Mouse (Mus musculus) heart, adult 18-20 months (tissue): ENCODE data around the gene Pigu. TPM values are rescaled to one million over a fixed set of nuclear protein-coding genes. Genes with fewer than 3 reads are reported as not detected.

Source experiments
- DNase-seq, 2 experiments: peaks; one replicate each; pipeline ENCODE4 v3.0.0; 2021 to 2022; ENCODE audit warnings: mixed read lengths in 1 of 2
- microRNA-seq, 2 experiments: library from miRNA; unstranded; fragments of <30 nt; microRNA quantifications; one replicate each; pipeline ENCODE4 v1.2.0; 2022
- total RNA-seq, 2 experiments: library from RNA; stranded (reverse); gene quantifications; 2 replicates each; pipeline ENCODE4 v1.2.3; 2021

The Pigu gene
- total RNA-seq, 2 experiments from 2014 or later = 24.0 to 27.0 TPM

DNA sequence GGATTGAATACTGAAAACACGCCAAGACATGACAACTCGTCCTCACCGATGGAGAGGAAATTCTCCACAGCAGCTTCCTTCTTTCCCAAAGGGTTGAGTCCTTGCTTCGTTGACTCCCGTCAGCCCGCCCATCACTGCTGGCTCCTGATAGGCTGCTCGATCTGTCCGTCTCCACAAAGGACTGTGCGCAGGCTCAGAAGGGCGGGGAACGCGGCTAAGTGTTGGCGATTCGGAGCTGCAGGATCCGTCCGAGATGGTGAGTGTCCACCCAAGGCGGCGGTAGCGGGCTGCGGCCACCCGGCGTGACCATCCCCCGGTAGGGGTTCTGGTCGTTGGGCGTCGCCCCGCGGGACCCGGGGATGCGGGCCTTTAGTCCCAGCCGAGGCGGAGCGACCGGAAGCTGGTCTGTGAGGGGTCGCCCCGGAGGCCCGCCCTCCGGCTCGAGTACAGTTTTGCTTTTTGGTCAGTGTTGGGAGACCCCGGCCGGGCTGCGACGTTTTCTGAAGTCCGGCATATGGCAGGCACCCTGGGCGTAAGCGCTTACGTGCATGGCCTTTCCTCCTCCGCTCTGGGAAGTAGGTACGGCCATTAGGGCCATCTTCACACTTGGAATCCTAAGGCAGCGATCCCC, 120.8 kb downstream of the Pigu start, which contains the start of gene Dynlrb1:
Gene Dynlrb1 (plus strand): TSS at position 172 of the 631 bp plus-strand sequence.
- DNase-seq = peak; percentile 99 to 100

DNA sequence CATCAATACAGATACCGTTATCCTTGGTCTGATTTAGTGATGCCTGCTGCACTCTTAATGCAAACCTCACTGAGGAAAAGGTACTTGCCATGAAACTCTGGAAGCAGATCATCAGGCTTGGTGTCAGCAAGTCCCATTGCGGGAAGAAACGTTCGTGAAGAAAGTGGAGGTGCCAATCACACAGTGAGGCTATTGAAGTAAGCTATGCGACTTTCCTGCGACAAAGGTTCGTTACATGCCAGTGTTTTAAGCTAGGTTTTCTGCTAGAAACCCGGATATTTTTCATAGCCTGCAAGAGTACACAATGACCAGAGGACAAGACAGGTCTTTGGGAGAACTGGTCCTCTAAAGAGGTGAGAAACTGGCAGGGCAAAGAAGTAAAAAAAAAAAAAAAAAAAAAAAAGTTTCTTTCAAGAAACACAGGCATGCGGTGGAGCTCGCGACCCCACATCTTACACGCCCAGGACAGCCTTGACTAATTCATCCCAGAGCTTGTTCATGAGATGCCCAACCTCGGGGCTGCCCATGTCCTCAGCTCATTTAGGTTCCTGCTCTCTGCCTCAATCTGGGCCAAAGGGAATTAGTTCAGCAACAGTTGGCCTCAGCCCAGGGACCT, 121.4 kb downstream of the Pigu start:
- DNase-seq = no peak

Small RNAs within 50 kb of the gene (microRNA-seq; reads per million reads assigned to microRNA genes)
- gene Mir695 = 0 reads per million in 2 experiments

Other genes starting within 250 kb of the Pigu start
- 10 to 100 TPM; 22.9 to 27.0 TPM for gene Itch, start 223.9 kb downstream of the Pigu start, total RNA-seq
- gene Dynlrb1, start 120.9 kb downstream of the Pigu start, total RNA-seq = 100 to 1,000 TPM; 138 to 161 TPM
- gene Map1lc3a, start 81.1 kb downstream of the Pigu start, total RNA-seq = 100 to 1,000 TPM; 727 to 753 TPM
- gene Trp53inp2, start 23.6 kb upstream of the Pigu start, total RNA-seq = 100 to 1,000 TPM; 433 to 445 TPM
- gene Ncoa6, start 116.5 kb upstream of the Pigu start, total RNA-seq = 10 to 100 TPM; 20.6 to 23.4 TPM
- 10 to 100 TPM; 32.1 to 42.2 TPM for gene Acss2, start 160.5 kb upstream of the Pigu start, total RNA-seq
- under 1 TPM; 0.52 to 0.59 TPM for gene Ggt7, start 160.8 kb upstream of the Pigu start, total RNA-seq
- gene Gss, start 235.4 kb upstream of the Pigu start, total RNA-seq = 10 to 100 TPM; 14.4 to 15.6 TPM